Mouse (Mus musculus): ENCODE results near the gene Sirt3.

GRCm38 (mm10) chr7:140879355-140879754 lies 2.8 kb downstream of the Sirt3 start:
- no peak for TF ChIP-seq CTCF (conservative IDR thresholded peaks at IDR 0.05; ENCODE audit: low read length)
- TF ChIP-seq POU5F1 (IDR thresholded peaks at IDR 0.05; ENCODE audit: borderline replicate concordance, low read length), result no peak
- TF ChIP-seq NANOG (IDR thresholded peaks at IDR 0.05; ENCODE audit: borderline replicate concordance, low read length), result no peak

Data from E14TG2a.4 (cell line).